Mouse (Mus musculus) midbrain, embryonic 12.5 days (tissue): Measurements from ENCODE around the gene Coq7. TPM values are rescaled to one million over a fixed set of nuclear protein-coding genes. Genes with fewer than 3 reads are reported as not detected.
A peak's percentile ranks its signal among the peaks of the same experiment; 100 is the strongest.

ENCODE experiments used
- ATAC-seq: fragments of 200-750 bp; cut with Nextera tagmentation; 2 replicates; pipeline ENCODE4 v1.8.0; 2017; ENCODE audit warnings: low read depth, moderate TSS enrichment, moderate library complexity; ENCODE audit not compliant: low FRiP score
- H3K27ac ChIP-seq: fragments of 300-500 bp; sonication (generic); replicated peaks from 2 replicates; pipeline ENCODE4 v1.5.1; 2016; ENCODE audit warnings: mild to moderate bottlenecking
- H3K27me3 ChIP-seq: fragments of 300-500 bp; sonication (generic); 2 replicates; pipeline ENCODE4 v1.6.1; 2016; ENCODE audit warnings: mild to moderate bottlenecking
- H3K36me3 ChIP-seq: fragments of 300-500 bp; sonication (generic); 2 replicates; pipeline ENCODE4 v1.6.1; 2016
- H3K4me1 ChIP-seq: fragments of 300-500 bp; sonication (generic); 2 replicates; pipeline ENCODE4 v1.6.1; 2016
- H3K4me2 ChIP-seq: fragments of 300-500 bp; sonication (generic); replicated peaks from 2 replicates; pipeline ENCODE4 v1.6.1; 2016; ENCODE audit warnings: mild to moderate bottlenecking, moderate library complexity
- H3K4me3 ChIP-seq: fragments of 300-500 bp; sonication (generic); 2 replicates; pipeline ENCODE4 v1.5.1; 2016; ENCODE audit warnings: mild to moderate bottlenecking
- H3K9ac ChIP-seq: fragments of 300-500 bp; sonication (generic); replicated peaks from 2 replicates; pipeline ENCODE4 v1.6.1; 2016; ENCODE audit warnings: mild to moderate bottlenecking, moderate library complexity
- H3K9me3 ChIP-seq: fragments of 300-500 bp; sonication (generic); 2 replicates; pipeline ENCODE4 v1.6.1; 2016; ENCODE audit warnings: mild to moderate bottlenecking
- WGBS: fragments of 180-500 bp; shearing (Covaris S2); methylation state at CpG from one replicate; pipeline ENCODE4 v1.1.7; 2016; 5-methylcytosine and 5-hydroxymethylcytosine counted together
- polyA plus RNA-seq: library from polyadenylated mRNA; unstranded; fragments of >200 nt; fragmentation: Nextera tagmentation; extraction: Ambion mirVana; gene quantifications from 2 replicates; pipeline ENCODE4 v1.2.1, GENCODE M21; 2016

Gene Coq7
- polyA plus RNA-seq, 1 experiment from 2014 or later = 86.3 TPM

DNA sequence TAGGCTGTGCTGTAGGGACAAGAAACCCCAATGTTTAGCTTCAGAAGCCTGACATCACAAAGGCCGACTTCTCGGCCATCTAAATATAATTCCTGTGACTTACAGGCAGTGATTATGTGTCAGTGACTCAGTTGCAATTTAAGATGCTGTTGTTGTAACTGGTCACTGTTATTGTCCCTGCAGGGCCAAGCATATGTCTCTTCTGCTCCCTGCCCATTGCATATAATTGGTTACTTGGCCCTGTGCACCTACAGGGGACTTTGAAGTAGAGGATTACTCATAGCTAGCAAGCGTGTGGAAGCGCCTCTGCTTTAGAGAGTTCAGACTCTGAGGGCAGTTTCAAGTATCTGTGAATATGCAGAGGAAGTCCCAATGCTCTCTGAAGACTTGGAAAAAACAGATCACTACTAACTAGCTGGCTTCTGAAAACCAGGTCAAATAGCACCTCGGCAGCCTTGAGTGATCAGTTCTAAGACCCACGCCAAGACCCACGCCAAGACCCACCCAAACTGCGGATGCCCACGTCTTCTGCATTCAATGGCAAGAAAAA, 52.9 kb downstream of the Coq7 start:
- H3K4me1 ChIP-seq = 0 out of 2 replicates have a peak, but pooled peaks cover 5% of the 10 kb centered on the region
- no peak for ATAC-seq
- H3K4me3 ChIP-seq = no peak overlapping the region
- H3K27ac ChIP-seq = no peak overlapping the region
- no peaks in the 10 kb centered on the region for H3K36me3 ChIP-seq
- H3K9ac ChIP-seq = no peak overlapping the region
- H3K9me3 ChIP-seq = no peaks in the 10 kb centered on the region
- H3K27me3 ChIP-seq = no peaks in the 10 kb centered on the region
- no peak overlapping the region for H3K4me2 ChIP-seq
- WGBS = 90% methylated on average over 9 of the region's 9 CpGs

- Histone ChIP-seq H3K27me3 (no peaks in the 10 kb centered on the region), H3K4me1 (0 out of 2 replicates have a peak, but pooled peaks cover 5% of the 10 kb centered on the region), H3K27ac (no peak overlapping the region), H3K36me3 (no peaks in the 10 kb centered on the region), H3K4me3 (no peak overlapping the region), H3K9me3 (0 out of 2 replicates have a peak, but pooled peaks cover 4% of the 10 kb centered on the region), H3K4me2 (no peak overlapping the region), H3K9ac (no peak overlapping the region)
- WGBS = 52% methylated on average over 3 of the region's 3 CpGs
- ATAC-seq = no peak
Measured at GRCm38 (mm10) chr7:118478835-118479312, 54.3 kb downstream of the Coq7 start.

DNA sequence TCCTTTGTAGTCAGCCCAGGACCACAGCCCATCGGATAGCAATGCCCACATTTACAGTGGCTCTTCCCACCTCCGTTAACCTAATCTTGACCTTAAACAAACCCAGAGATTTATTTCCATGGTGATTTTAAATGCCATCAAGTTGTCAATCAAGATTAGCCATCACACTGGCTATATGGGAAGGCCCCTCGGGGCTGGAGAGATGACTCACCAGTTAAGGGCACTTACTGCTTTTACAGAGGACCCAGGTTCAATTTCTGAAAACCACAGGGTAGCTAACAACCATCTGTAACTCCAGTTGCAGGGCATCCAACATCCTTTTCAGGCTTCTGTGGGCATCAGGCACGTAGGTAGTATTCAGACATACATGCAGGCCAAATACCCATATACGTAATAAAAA, 56.7 kb downstream of the Coq7 start:
- H3K9ac ChIP-seq = no peak overlapping the region
- H3K27me3 ChIP-seq = no peaks in the 10 kb centered on the region
- no peak for ATAC-seq
- H3K4me2 ChIP-seq = no peak overlapping the region
- 60% methylated on average over 5 of the region's 5 CpGs for WGBS
- 0 out of 2 replicates have a peak, but pooled peaks cover 4% of the 10 kb centered on the region for H3K9me3 ChIP-seq
- no peak overlapping the region for H3K4me3 ChIP-seq
- H3K36me3 ChIP-seq = no peaks in the 10 kb centered on the region
- H3K4me1 ChIP-seq = 0 out of 2 replicates have a peak, but pooled peaks cover 5% of the 10 kb centered on the region
- H3K27ac ChIP-seq = no peak overlapping the region

GRCm38 (mm10) chr7:118475008-118475705, 58.0 kb downstream of the Coq7 start:
- no peak for ATAC-seq

DNA sequence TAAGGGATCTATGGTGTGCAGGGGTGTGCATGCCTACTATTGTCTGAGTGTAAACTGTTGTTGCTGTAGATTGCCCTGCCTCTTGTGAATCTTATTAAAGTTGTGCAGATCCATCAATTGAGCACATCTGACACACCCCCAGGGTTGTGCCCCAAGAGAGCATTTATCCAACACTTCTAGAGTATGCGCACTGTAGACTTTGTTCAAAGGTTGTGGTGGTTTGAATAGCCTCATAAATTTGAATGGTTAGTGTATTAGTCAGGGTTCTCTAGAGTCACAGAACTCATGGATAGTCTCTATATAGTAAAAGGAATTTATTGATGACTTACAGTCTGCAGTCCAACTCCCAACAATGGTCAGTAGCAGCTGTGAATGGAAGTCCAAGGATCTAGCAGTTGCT, 60.3 kb downstream of the Coq7 start:
- WGBS = 100% methylated on average over 1 of the region's 1 CpGs

More at GRCm38 (mm10) chr7:118475008-118475705, 58.0 kb downstream of the Coq7 start:
- H3K4me2 ChIP-seq = no peak overlapping the region
- WGBS = 89% methylated on average over 7 of the region's 7 CpGs
- no peaks in the 10 kb centered on the region for H3K27me3 ChIP-seq
- no peak overlapping the region for H3K27ac ChIP-seq
- no peak overlapping the region for H3K4me3 ChIP-seq
- H3K4me1 ChIP-seq = 0 out of 2 replicates have a peak, but pooled peaks cover 5% of the 10 kb centered on the region
- H3K9me3 ChIP-seq = 0 out of 2 replicates have a peak, but pooled peaks cover 4% of the 10 kb centered on the region
- no peak overlapping the region for H3K9ac ChIP-seq
- H3K36me3 ChIP-seq = no peaks in the 10 kb centered on the region

GRCm38 (mm10) chr7:118468060-118468459, 65.1 kb downstream of the Coq7 start:
- ATAC-seq = no peak
- no peak overlapping the region for H3K9ac ChIP-seq
- 91% methylated on average over 3 of the region's 3 CpGs for WGBS

More for the DNA sequence above, 60.3 kb downstream of the Coq7 start:
- Histone ChIP-seq H3K4me3 (no peak overlapping the region), H3K9me3 (0 out of 2 replicates have a peak, but pooled peaks cover 4% of the 10 kb centered on the region), H3K36me3 (no peaks in the 10 kb centered on the region), H3K27ac (no peak overlapping the region), H3K27me3 (no peaks in the 10 kb centered on the region), H3K4me1 (0 out of 2 replicates have a peak, but pooled peaks cover 5% of the 10 kb centered on the region), H3K4me2 (no peak overlapping the region), H3K9ac (no peak overlapping the region)
- ATAC-seq = no peak

GRCm38 (mm10) chr7:118464432-118464831, 68.7 kb downstream of the Coq7 start:
- H3K27me3 ChIP-seq = no peaks in the 10 kb centered on the region
- H3K9me3 ChIP-seq = no peaks in the 10 kb centered on the region
- H3K4me1 ChIP-seq = peaks cover 14% of the 10 kb centered on the region
- 78% methylated on average over 4 of the region's 4 CpGs for WGBS
- H3K27ac ChIP-seq = no peak overlapping the region
- H3K9ac ChIP-seq = no peak overlapping the region
- ATAC-seq = no peak
- H3K4me3 ChIP-seq = no peak overlapping the region
- no peaks in the 10 kb centered on the region for H3K36me3 ChIP-seq
- H3K4me2 ChIP-seq = no peak overlapping the region

More at GRCm38 (mm10) chr7:118468060-118468459, 65.1 kb downstream of the Coq7 start:
- no peaks in the 10 kb centered on the region for H3K27me3 ChIP-seq
- no peak overlapping the region for H3K4me2 ChIP-seq
- no peaks in the 10 kb centered on the region for H3K9me3 ChIP-seq
- H3K4me3 ChIP-seq = no peak overlapping the region
- H3K27ac ChIP-seq = no peak overlapping the region
- peaks cover 5% of the 10 kb centered on the region; the same call in 1 of the 2 replicates for H3K4me1 ChIP-seq
- H3K36me3 ChIP-seq = no peaks in the 10 kb centered on the region

GRCm38 (mm10) chr7:118462818-118463762, 70.1 kb downstream of the Coq7 start:
- Histone ChIP-seq H3K9ac (no peak overlapping the region), H3K4me1 (peaks cover 14% of the 10 kb centered on the region), H3K27ac (0 out of 2 replicates have a peak overlapping the region, but pooled peaks have one; percentile 10), H3K4me3 (no peak overlapping the region), H3K4me2 (no peak overlapping the region), H3K27me3 (no peaks in the 10 kb centered on the region), H3K36me3 (no peaks in the 10 kb centered on the region), H3K9me3 (no peaks in the 10 kb centered on the region)
- WGBS = 45% methylated on average over 11 of the region's 11 CpGs
- ATAC-seq = no peak

GRCm38 (mm10) chr7:118461400-118462136, 71.6 kb downstream of the Coq7 start:
- H3K4me2 ChIP-seq = no peak overlapping the region
- H3K27me3 ChIP-seq = no peaks in the 10 kb centered on the region
- H3K4me1 ChIP-seq = peaks cover 14% of the 10 kb centered on the region
- H3K4me3 ChIP-seq = no peak overlapping the region
- WGBS = 60% methylated on average over 16 of the region's 16 CpGs
- H3K27ac ChIP-seq = no peak overlapping the region
- no peaks in the 10 kb centered on the region for H3K36me3 ChIP-seq
- peak; percentile 54; the same call in 1 of the 2 replicates for ATAC-seq
- H3K9ac ChIP-seq = no peak overlapping the region
- H3K9me3 ChIP-seq = no peaks in the 10 kb centered on the region
